Mouse (Mus musculus): ENCODE data around the gene Gm17651. TPM values are rescaled to one million over a fixed set of nuclear protein-coding genes. Genes with fewer than 3 reads are reported as not detected.

Gene Gm17651
- total RNA-seq, 4 experiments from 2014 or later, result not detected

DNA sequence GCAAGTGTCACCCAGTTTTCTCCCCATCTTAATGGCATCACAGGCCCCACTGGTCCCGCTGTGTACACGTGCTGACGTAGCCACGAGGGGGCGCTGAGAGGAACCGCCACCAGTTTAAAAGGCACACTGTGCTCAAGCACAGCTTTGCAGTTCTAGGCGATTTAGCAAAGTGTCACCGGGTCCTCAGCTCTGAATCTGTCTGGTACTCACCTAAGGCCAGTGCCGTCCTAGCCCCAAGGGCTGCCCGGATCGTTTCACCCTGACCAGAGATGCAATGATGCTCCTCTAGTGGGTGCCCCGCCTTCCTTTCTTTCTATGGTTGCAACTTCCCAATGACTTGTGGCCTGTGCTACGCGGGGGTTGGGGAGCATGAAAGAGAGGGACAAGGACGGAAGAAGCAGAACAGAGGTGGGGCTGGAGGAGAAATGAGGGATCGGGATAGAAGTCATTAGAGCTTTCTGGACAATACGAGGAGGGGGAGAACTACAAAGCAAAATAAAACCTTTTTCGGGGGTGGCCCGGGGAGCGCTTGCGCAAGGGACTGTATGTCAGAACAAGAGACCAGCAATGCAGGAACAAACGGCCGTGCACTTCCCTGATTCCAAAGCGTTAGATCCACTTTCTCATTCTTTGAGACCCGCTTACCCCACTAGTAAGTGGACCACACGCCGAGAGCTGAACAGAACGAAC, 6.3 kb upstream of the Gm17651 start:
- peak; percentile 50 to 64 for DNase-seq (ENCODE audit: low spot score in 2 of 2)

DNA sequence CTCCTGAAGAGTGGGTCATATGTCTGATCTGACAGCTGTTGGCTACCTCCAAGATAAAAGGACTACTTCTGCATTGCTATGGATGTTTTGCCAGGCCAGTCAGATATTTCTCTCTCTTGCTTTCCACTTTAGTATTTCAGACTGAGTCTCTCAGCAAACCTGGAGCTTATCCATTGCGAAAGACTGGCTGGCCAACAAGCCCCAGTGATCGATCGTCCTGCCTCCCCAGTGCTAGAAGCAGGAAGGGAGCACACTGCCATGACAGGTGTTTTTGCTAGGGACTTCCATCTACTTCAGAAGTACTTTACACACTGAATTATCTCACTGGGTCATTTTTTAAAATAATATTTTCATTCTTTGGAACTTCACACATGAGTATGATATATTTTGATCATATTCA, 3.9 kb upstream of the Gm17651 start:
- DNase-seq (ENCODE audit: low spot score in 2 of 2), result no peak

DNA sequence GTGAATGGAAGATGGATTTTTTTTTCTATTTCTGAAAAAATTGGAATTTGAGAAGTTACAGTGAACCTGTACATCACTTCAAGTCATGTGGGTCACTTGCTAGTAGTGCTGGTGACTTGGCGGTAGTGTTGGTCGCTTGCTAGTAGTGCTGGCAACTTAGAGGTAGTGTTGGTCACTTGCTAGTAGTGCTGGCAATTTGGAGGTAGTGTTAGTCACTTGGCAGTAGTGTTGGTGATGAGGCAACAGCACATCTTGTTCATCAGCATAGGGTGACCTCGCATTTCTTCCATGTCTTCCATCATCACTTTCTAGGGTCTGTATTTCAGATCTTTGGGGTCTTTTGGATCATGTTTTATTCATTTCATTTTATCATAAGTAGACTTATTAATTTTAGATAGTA, 1.6 kb upstream of the Gm17651 start:
- no peak for DNase-seq (ENCODE audit: low spot score in 2 of 2)

DNA sequence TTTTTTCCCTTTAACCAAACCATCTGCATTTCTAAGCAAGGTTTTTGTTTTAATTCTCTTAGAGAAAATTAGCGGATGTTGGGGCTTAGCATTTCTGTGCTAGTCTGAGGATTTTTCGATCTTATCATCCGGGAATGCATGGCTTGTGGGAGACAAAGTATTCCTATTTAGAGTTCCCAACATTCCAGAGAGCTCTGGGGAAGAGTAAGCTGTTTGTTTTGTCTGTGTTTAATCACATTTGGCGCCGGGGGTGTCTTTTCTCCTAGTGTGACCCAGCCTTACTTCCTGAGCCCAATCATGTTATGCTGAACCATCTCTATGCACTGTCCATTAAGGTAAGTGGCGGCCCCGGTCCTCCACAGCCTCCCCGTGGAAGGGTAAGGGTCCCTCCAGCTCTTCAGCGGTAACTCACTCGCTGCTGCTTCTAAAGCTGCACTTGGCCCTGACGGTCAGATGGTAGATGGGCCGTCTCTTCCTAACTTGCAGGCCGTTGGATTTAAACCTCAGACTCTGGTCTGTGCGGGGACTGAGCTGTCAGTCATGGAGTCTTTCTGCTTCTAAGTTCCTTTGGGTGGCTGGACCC, 7.3 kb downstream of the Gm17651 start:
- DNase-seq (ENCODE audit: low spot score in 2 of 2), result no peak

DNA sequence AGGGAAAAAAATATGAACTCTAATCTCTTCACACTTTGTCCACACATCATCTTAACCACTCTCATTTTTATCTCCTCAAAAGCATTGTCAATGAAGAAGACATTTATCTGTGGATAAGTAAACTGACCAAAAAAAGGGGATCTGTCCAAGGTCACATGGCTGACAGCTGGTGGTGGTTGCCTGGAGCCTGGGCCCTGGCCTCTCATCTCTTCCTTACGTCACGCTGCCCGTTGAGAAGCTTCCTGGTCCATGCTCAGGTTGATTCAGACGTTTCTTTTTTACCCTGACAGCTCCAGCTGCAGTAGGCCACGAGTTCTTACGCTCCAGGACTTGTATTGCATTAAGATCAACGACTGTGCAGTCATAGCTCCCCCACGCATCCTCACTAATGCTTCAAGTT, 8.3 kb downstream of the Gm17651 start:
- no peak for DNase-seq (ENCODE audit: low spot score in 2 of 2)

DNA sequence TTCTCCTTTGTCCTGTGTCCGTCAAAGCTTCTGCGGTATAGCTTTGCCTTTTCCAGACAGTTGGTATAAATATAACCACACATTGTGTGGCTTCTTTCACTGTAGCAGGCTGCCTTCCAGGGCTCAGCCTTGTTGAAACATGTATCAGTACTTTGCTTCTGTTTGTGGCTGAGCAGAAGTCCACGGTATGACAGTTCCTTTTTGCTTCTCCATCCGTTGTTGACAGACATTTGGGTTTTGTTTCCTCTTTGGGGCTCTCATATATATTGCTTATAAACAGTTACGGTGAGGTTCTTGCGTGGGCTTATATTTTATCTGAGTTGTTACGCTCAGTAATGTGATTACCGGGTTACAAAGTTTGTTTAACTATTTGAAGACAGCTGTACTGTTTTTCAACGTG, 9.0 kb downstream of the Gm17651 start:
- DNase-seq (ENCODE audit: low spot score in 2 of 2), result no peak

DNA sequence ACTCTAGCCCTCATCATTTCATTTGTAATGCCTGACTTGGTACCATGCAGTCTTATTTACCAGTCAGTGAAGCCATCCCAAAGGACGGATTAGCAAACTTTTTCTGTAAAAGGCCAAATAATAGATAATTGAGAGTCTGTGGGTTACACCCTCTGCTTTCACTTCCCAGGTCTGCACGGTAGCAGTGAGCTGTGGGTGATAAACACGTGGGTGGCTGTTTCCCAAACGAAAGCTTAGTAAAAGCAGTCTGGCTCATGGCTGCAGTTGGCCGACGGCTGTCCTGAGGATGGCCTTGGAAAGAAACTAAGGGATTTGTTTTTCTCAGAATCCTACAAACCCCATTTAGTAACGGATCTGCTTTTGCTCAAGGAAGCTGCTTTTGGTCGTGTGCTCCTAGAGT, 13.3 kb downstream of the Gm17651 start:
- no peak for DNase-seq (ENCODE audit: low spot score in 2 of 2)

DNA sequence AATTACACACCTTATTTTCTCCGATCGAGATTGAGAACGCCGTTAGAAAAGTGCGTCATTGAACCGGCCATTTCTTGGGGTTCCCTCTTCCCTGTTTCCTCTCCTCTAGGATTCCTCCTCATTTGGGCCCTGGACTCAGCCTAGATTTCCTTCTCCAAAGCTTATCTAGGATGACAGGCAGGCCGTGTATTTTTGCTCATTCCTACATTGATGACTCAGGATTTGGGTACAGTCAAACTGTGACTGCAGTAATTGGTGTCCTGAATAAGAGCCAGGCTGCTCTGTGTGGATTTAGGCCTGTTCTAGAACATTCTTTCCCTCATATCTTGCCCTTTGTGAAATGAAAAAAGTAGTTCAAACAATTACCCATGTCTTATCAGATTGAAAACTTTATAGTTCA, 14.7 kb downstream of the Gm17651 start:
- no peak for DNase-seq (ENCODE audit: low spot score in 2 of 2)

DNA sequence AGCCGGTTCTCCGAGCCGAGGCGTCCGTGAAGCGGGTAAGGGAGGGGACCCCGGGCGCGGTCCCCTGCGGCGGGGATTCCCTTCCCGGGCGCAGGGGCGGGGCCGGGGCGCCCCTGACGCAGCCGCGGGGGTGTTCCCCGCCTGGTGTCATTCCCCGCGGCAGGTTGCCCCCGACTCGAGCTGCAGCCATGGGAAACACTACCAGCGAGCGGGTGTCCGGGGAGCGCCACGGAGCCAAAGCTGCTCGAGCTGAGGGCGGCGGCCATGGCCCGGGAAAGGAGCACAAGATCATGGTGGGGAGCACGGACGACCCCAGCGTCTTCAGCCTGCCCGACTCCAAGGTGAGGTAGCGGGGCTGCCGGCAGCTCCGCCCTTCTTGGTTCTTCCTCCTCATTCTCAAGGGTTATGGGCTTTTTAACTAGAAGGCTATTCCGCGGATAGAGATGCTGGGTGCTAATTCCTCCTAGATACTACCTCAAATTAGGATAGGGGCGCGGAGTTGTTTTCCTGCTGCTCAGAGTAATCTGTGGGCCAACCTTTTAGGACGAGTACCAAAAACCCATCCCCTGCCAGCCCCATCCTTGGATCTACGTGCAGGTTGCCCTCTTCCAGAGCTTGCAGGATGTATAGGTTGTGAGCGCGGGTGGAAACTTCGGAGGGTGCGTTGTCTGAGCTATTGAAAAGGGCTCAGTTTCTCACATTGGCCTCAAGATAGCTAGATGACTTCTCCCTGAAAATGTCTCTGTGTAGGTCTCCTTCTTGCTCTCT, 15.9 kb downstream of the Gm17651 start:
- DNase-seq (ENCODE audit: low spot score in 2 of 2), result no peak

DNA sequence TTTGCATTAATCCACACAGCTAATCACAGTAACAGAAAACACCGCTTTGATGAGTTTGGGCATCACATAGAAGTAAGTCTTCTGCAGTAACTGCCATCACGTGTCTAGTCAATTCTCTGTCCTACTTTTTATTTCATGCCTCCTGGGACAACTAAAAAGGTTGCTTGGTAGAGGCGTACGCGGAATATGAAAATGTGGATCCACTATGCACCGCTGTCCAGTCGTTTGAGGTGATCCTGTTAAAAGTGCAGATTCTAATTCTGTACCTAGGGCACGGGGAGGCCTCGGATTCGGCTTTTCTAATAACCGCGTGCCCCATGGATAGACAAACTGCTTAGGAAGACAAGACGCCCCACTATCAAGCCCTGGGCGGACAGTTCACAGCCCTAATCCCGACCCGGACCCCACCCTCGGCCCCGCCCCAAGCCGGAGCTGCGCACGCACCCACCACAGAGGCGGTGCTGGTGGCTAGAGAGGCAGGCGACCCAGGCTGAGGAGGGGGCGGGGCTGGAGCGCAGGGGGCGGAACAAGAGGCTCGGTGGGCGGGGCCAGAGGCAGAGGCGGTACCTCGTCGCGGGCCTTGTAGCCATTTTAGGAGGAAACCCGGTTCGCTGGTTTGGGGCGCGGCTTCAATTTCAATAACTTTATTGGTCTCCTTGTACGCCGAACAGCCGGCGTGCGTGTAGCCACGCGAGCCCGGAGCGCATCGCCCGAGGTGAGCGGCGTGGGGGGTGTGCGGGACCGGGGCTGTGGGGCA, 16.7 kb downstream of the Gm17651 start, which contains the start of gene Prkab2:
TSS of gene Prkab2 (plus strand) at position 539 of the 757 bp plus-strand sequence.
- DNase-seq (ENCODE audit: low spot score in 2 of 2), result peak; percentile 93 to 99

DNA sequence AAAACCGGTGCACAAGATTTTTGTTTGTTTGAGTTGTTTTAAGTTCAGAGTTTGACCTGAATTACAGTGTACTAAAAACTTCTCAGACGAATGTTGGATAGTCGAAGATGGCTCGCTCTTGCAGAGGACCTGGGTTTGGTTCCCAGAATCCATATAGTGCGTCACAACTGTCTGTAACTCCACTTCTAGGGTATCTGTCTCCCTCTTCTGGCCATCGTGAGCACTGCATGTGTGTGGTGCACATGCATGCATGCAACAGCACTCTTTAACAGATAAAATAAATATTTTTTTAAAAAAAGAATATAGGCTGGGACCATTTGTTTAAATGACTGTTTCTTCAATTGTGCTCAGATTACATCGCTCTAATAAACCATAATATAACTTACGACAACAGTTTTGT, 19.6 kb downstream of the Gm17651 start:
- no peak for DNase-seq (ENCODE audit: low spot score in 2 of 2)

DNA sequence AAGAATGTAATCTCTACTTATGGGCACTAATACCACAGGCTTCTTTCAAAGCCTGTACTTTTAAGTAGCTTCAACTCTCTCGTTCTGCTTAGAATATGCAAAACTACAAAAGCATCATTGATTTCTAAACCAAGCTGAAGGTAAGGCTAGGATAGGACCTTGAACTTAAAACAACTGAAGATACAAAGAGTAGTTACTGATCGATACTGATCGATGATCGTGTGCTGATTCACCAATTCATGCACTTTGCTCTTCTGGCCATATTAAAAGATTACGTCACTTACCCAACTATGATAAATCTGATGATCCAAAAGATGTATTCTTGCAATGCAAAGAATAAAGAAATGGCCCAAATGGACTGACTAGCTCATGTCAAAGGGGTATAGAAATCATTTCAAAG, 20.7 kb downstream of the Gm17651 start:
- DNase-seq (ENCODE audit: low spot score in 2 of 2), result no peak

DNA sequence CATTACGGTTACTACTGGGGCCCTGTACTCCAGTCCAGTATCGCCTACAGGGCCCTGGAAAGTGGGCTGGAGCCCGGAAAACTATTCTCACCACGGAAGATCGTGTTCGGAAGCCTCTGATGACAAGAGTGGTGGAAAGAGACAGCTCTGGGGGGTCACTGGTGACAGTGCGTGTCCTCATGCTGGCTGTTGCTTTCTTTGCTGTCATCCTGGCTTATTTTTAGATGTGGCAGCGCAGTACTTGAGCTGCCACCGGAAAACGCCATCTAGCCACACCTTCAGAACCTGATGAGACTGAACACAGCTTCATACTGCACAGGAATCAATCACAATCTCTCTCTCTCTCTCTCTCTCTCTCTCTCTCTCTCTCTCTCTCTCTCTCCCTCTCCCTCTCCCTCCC, 22.9 kb downstream of the Gm17651 start:
- no peak for DNase-seq (ENCODE audit: low spot score in 2 of 2)

DNA sequence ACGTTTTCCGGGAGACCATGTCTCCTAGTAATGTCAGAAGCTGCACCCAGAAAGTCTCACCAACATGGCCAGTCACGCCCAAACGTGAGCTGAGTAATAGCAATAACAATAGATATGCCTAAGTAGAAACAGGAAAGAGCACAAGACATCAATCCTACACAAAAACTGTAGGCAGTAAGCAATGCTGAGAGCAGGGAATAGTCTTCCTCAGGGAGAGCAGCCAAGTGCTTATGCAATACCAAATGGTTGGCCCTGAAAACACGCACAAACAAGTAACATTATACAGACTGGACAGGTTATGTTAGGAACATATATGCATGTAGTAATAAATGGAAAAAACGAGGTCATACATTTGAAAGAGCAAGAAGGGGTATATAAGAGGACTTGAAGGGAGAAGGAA, 25.0 kb downstream of the Gm17651 start:
- DNase-seq (ENCODE audit: low spot score in 2 of 2), result no peak

DNA sequence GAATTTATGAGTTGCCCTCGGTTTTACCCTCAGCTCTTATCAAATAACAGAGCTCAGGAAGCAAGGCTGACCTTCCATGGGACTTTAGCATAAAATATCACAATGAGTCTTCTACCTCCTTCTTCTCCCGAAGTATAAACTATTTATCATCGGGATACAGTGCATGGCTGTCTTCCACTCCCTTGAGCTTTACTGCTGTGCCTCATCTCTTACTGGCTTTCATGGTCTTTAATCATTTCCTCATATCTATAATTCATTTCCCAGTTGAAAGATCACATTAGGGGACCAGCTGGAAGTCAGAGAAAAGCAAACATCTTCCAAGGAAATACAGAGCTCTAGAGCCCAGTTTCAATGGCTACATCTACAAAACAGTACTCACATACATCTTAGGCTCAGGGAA, 25.5 kb downstream of the Gm17651 start:
- DNase-seq (ENCODE audit: low spot score in 2 of 2), result no peak

DNA sequence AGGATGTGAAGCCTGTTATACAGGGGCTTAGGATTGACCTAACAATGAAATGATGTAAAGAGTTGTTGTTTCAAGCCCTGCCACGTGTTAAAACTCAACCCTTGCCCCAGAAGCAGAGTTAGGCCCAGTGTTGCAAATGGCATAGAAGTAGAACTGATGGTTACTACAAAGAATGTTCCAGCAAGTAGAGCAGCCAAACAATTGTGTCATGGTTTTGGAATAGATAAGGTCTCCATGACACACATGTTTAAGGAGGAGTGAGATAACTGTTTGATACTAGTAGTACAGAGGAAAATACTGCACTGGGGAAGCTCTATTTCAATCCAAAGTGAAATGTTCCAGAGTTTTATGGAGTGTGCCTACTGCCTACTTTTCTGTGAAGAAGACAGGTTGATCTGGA, 26.0 kb downstream of the Gm17651 start:
- DNase-seq (ENCODE audit: low spot score in 2 of 2), result no peak

DNA sequence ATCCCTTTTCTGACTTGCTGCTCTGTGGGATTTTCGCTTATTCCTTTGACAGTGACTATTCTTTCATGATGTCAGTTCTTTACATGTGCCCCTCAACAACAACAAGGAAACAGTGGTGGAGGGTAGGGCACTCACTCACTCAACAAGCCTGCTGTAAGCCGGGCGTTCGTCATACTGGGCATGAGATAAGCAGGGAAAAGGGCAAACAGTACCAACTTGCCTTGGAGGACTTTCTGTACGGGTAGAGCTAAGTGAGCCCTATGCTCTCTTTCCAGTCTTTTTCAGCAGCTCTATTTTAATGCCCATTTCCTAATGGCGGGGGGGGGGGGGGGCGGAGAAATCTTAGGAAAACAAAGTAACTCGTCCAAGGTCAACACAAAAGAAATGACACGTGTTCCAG, 32.5 kb downstream of the Gm17651 start:
- DNase-seq (ENCODE audit: low spot score in 2 of 2), result no peak

DNA sequence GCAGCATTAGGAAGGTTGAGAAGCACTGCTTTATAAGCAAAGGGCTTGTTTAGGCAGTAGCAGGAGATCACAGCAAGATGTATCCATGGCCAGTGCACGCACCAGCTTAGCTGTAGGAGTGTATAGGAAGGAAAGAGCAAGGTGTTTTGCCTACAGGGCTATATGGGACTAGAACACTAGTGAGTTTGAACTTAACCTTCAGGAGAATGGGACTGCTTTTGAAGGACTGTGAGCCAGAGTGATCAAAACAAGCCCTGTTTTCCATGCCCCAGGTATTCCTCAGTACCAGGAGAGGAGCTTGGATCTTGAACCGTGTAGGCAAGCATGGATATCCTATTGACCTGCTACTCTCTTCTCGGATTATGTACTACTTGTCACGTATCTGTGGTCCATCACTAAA, 33.1 kb downstream of the Gm17651 start:
- DNase-seq (ENCODE audit: low spot score in 2 of 2), result no peak

DNA sequence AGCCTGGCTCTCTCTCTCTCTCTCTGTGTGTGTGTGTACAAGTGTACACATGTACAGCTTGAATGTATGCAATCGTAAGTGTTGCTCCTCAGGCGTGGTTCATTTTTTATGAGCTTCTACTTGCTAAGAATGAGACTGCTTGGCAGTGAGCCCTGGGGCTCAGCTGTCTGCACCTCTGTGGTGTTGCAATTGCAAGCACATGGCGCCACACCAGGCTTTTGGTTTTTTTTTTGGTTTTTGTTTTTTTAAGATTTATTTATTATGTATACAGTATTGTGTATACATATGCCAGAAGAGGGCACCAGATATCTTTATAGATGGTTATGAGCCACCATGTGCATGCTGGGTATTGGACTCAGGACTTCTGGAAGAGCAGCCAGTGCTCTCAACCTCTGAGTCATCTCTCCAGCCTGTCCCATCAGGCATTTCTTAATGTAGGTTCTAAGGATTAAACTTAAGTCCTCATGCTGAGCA, 40.2 kb downstream of the Gm17651 start:
- no peak for DNase-seq (ENCODE audit: low spot score in 2 of 2)

DNA sequence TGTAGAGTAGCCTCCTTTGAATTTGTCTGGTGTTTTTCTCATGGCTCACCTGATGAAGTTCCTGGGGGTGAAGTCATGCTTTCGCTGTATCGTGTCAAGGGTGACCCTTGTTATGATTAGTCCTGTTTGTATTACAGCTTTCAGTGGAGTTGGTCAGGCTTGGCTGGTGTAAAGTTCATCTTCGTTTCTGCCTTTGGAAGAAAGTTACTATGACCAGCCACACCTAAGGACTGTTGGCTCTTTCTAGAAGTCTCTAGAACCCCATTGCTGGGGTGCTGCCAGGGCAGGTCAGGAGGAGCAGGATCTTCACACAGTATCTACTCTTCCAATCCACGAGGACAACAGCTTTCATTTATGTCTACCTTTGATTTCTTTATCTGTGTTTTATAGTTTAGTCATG, 41.0 kb downstream of the Gm17651 start:
- no peak for DNase-seq (ENCODE audit: low spot score in 2 of 2)

DNA sequence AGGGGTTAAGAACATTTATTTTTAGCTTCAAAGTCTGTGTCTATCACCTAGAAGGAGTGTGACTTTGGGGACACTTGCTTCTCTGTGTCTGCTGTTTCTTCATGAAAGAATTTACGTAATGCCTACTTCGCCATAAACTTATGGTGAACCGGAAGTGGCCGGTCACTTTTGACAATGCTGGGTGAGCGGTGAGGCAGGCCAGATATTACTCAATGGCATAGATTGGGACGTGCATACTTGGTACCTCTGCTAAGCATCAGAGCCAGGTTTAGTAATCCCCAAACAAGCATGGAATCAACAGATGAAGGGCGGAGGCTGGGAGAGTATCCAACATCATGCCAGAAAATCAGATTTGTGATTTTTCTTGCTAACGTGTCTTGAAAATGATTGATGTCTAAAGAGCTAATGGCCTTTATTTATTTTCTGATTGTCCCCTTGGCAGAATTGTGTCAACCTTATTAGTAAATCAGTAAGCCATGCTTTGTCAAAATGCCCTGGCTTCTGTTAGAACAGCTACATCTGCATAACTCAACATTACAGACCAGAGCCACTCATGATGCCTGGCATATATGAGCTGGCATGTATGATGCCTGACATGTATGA, 43.1 kb downstream of the Gm17651 start:
- DNase-seq (ENCODE audit: low spot score in 2 of 2), result no peak

Measured in left cerebral cortex, adult 8-10 months (tissue).